In genomic region chr4:99192640-99193039, GRCm38 (mm10) we compare ENCODE assay signal across 16 mouse cellular contexts.
"Had no signal": no experiment of that assay in that cellular context is flagged by ENCODE, and none has a peak within 500 bp of the region (broad histone marks: within the 10 kb centered on the region; RNA-seq: fewer than 3 reads in every experiment).

No protein-coding gene starts in this region.

- H3K4me3 ChIP-seq: stomach, embryonic 15.5 days had no signal

- H3K9me3 ChIP-seq: kidney, embryonic 15.5 days; liver, embryonic 13.5 days; midbrain, embryonic 10.5 days; neural tube, embryonic 13.5 days; stomach, embryonic 15.5 days had no signal

- H3K27me3 ChIP-seq: kidney, embryonic 15.5 days; limb, embryonic 12.5 days; liver, embryonic 13.5 days; neural tube, embryonic 13.5 days; stomach, embryonic 15.5 days had no signal

- DNase-seq: kidney, adult 2 months; kidney, postnatal 14 days; layer of hippocampus, adult 9-11 months; layer of hippocampus, postnatal 36 days; liver; liver, embryonic 13.5 days; liver, postnatal 0 days; lung, postnatal 36 days; right cerebral cortex, postnatal 14 days; thymus, postnatal 36 days had no signal

- H3K36me3 ChIP-seq: kidney, embryonic 15.5 days; liver, embryonic 13.5 days; midbrain, embryonic 10.5 days; neural tube, embryonic 13.5 days; stomach, embryonic 15.5 days had no signal

- H3K27ac ChIP-seq: kidney, embryonic 15.5 days; limb, embryonic 12.5 days; liver, embryonic 13.5 days; stomach, embryonic 15.5 days had no signal

- H3K9ac ChIP-seq: limb, embryonic 12.5 days; liver, postnatal 0 days; stomach, embryonic 15.5 days had no signal

- ATAC-seq: liver, postnatal 0 days; lung, postnatal 0 days had no signal
